ENCODE assay signal across 24 mouse cellular contexts in genomic region chr13:16080205-16080604, GRCm38 (mm10).
A peak's percentile ranks its signal among the peaks of the same experiment; 100 is the strongest.
DNase-seq lines count a peak whose midpoint lies in the region; ATAC-seq and TF ChIP-seq lines count a peak whose summit lies in the region.
"Had no signal": no experiment of that assay in that cellular context is flagged by ENCODE, and none has a peak within 500 bp of the region (broad histone marks: within the 10 kb centered on the region; RNA-seq: fewer than 3 reads in every experiment).

No protein-coding gene starts in this region.

- no peaks in the 10 kb centered on the region for H3K9me3 ChIP-seq in heart, embryonic 12.5 days (replicated peaks)
- H3K9me3 ChIP-seq in lung, postnatal 0 days (ENCODE audit: low read length): no peaks in the 10 kb centered on the region
- H3K9me3 ChIP-seq: hindbrain, embryonic 10.5 days; limb, embryonic 12.5 days; liver, embryonic 15.5 days; midbrain, embryonic 15.5 days had no signal

- no peak for ATAC-seq in heart, embryonic 12.5 days (ENCODE audit: insufficient number of reproducible peaks, low FRiP score)
- no peak for ATAC-seq in lung, postnatal 0 days
- ATAC-seq: forebrain, embryonic 16.5 days; inflammation-experienced regulatory T-cells, adult 6 months; midbrain, embryonic 15.5 days had no signal

- no peak overlapping the region for H3K27ac ChIP-seq in heart, embryonic 12.5 days (ENCODE audit: poor library complexity, severe bottlenecking)
- H3K27ac ChIP-seq in lung, postnatal 0 days (ENCODE audit: low read length): no peak overlapping the region
- H3K27ac ChIP-seq: gastrocnemius, adult 2 months; hindbrain, embryonic 10.5 days; limb, embryonic 12.5 days; liver, embryonic 15.5 days; midbrain, embryonic 15.5 days had no signal

- H3K4me3 ChIP-seq in heart, embryonic 12.5 days: no peak overlapping the region
- no peak overlapping the region for H3K4me3 ChIP-seq in lung, postnatal 0 days (ENCODE audit: low read depth, low read length)
- H3K4me3 ChIP-seq: gastrocnemius, adult 2 months; hindbrain, embryonic 10.5 days; limb, embryonic 12.5 days; liver, embryonic 15.5 days; megakaryocyte, embryonic 14.5 days; midbrain, embryonic 15.5 days; myocyte had no signal

- H3K4me2 ChIP-seq in heart, embryonic 12.5 days: no peak overlapping the region
- H3K4me2 ChIP-seq in lung, postnatal 0 days (replicated peaks; ENCODE audit: low read depth, low read length): no peak overlapping the region
- H3K4me2 ChIP-seq: limb, embryonic 12.5 days; liver, embryonic 15.5 days; midbrain, embryonic 15.5 days had no signal

- no peaks in the 10 kb centered on the region for H3K4me1 ChIP-seq in heart, embryonic 12.5 days (replicated peaks)
- no peaks in the 10 kb centered on the region for H3K4me1 ChIP-seq in lung, postnatal 0 days (ENCODE audit: insufficient read depth, low read depth, low read length)
- H3K4me1 ChIP-seq: hindbrain, embryonic 10.5 days; limb, embryonic 12.5 days; liver, embryonic 15.5 days; megakaryocyte, embryonic 14.5 days; midbrain, embryonic 15.5 days had no signal

- TF ChIP-seq CTCF in lung, postnatal 0 days (IDR thresholded peaks at IDR 0.05): no peak

- no peak overlapping the region for H3K9ac ChIP-seq in heart, embryonic 12.5 days
- H3K9ac ChIP-seq in lung, postnatal 0 days (replicated peaks; ENCODE audit: low read depth): no peak overlapping the region
- H3K9ac ChIP-seq: limb, embryonic 12.5 days; liver, embryonic 15.5 days; midbrain, embryonic 15.5 days had no signal

- no peaks in the 10 kb centered on the region for H3K36me3 ChIP-seq in heart, embryonic 12.5 days
- H3K36me3 ChIP-seq in lung, postnatal 0 days (ENCODE audit: insufficient read depth, low read length): no peaks in the 10 kb centered on the region
- H3K36me3 ChIP-seq: hindbrain, embryonic 10.5 days; limb, embryonic 12.5 days; liver, embryonic 15.5 days; midbrain, embryonic 15.5 days had no signal

- peak; percentile 5 to 13 for DNase-seq in heart, adult 9 months (ENCODE audit: low spot score in 2 of 2)
- peak; percentile 4 for DNase-seq in lung, postnatal 0 days (ENCODE audit: low spot score)
- no peak for DNase-seq in lung, postnatal 36 days
- peak; percentile 62 for DNase-seq in forelimb bud, embryonic 11.5 days (ENCODE audit: low read depth, low spot score)
- DNase-seq in mesoderm, embryonic 11.5 days (ENCODE audit: low read depth, low spot score): peak; percentile 64
- DNase-seq in layer of hippocampus, postnatal 25 days (ENCODE audit: extremely low spot score in 1 of 2, low spot score in 1 of 2): no peak
- DNase-seq in frontal cortex, postnatal 36 days (ENCODE audit: low spot score in 2 of 2): no peak
- DNase-seq: cerebellum, adult 2 months; cerebellum, postnatal 36 days; gastrocnemius, adult 2 months; kidney, adult 8-10 months; kidney, postnatal 25 days; lung, postnatal 14 days; right cerebral cortex, postnatal 4 days; thymus, postnatal 14 days had no signal

- no peaks in the 10 kb centered on the region for H3K27me3 ChIP-seq in heart, embryonic 12.5 days (replicated peaks)
- no peaks in the 10 kb centered on the region for H3K27me3 ChIP-seq in lung, postnatal 0 days (replicated peaks; ENCODE audit: insufficient read depth, low read length)
- H3K27me3 ChIP-seq: limb, embryonic 12.5 days; liver, embryonic 15.5 days; megakaryocyte, embryonic 14.5 days; midbrain, embryonic 15.5 days had no signal

- TF ChIP-seq EP300 in lung, postnatal 0 days (IDR thresholded peaks at IDR 0.05): no peak

- 58% methylated on average over 2 of the region's 2 CpGs for WGBS in heart, embryonic 12.5 days
- 56% methylated on average over 2 of the region's 2 CpGs for WGBS in lung, postnatal 0 days

Comparison
In these comparisons a context has a peak if more than half of its experiments do, and no peak if none do; other contexts are left out.
1. DNase-seq: peak in heart, adult 9 months (2 of 2), lung, postnatal 0 days (single experiment), forelimb bud, embryonic 11.5 days (single experiment) and mesoderm, embryonic 11.5 days (single experiment); none in lung, postnatal 36 days (single experiment), layer of hippocampus, postnatal 25 days (0 of 2) and frontal cortex, postnatal 36 days (0 of 2).